ENCODE assay signal across 20 mouse cellular contexts in the genomic region with DNA sequence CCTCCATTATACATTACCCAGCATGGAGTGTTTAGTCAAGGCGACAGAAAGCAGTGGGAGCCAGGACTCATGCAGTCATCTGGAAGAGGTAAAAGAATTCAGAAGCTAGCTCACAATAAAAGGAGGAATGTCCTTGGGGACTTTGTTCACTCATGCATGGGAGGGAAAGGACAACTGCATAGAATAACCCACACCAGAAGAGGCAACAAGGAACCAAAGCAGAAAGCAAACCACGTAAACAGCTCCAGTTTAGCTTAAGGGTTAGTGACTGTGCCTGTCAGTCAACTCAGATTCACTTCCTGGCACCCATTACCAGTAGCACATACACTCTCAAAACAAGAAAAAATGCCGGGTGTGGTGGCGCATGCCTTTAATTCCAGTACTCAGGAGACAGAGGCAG. TPM values are rescaled to one million over a fixed set of nuclear protein-coding genes. Genes with fewer than 3 reads are reported as not detected.
DNase-seq lines count a peak whose midpoint lies in the region; ATAC-seq and TF ChIP-seq lines count a peak whose summit lies in the region.
"Had no signal": no experiment of that assay in that cellular context is flagged by ENCODE, and none has a peak within 500 bp of the region (broad histone marks: within the 10 kb centered on the region; RNA-seq: fewer than 3 reads in every experiment).

No protein-coding gene starts in this region.

- no peaks in the 10 kb centered on the region for H3K36me3 ChIP-seq in forebrain, embryonic 14.5 days (ENCODE audit: control insufficient read depth, insufficient read depth, low read length)
- H3K36me3 ChIP-seq in forebrain, embryonic 15.5 days, result no peaks in the 10 kb centered on the region
- H3K36me3 ChIP-seq in liver, postnatal 0 days (replicated peaks; ENCODE audit: insufficient read depth, low read length), result no peaks in the 10 kb centered on the region
- H3K36me3 ChIP-seq: embryonic facial prominence, embryonic 10.5 days; hindbrain, embryonic 10.5 days; neural tube, embryonic 15.5 days had no signal

- H3K27ac ChIP-seq in forebrain, embryonic 14.5 days (ENCODE audit: low read depth, low read length), result no peak overlapping the region
- H3K27ac ChIP-seq in forebrain, embryonic 15.5 days (replicated peaks), result no peak overlapping the region
- H3K27ac ChIP-seq in liver, postnatal 0 days (ENCODE audit: low read depth), result no peak overlapping the region
- H3K27ac ChIP-seq: embryonic facial prominence, embryonic 10.5 days; hindbrain, embryonic 10.5 days; hindbrain, postnatal 0 days; layer of hippocampus, adult 2 months; neural tube, embryonic 15.5 days had no signal

- H3K4me1 ChIP-seq in forebrain, embryonic 14.5 days (ENCODE audit: control insufficient read depth, insufficient read depth, low read length), result no peaks in the 10 kb centered on the region
- H3K4me1 ChIP-seq in forebrain, embryonic 15.5 days, result no peaks in the 10 kb centered on the region
- H3K4me1 ChIP-seq in liver, postnatal 0 days (ENCODE audit: insufficient read depth), result no peaks in the 10 kb centered on the region
- H3K4me1 ChIP-seq: embryonic facial prominence, embryonic 10.5 days; neural tube, embryonic 15.5 days had no signal

- 48% methylated on average over 4 of the region's 4 CpGs for WGBS in forebrain, embryonic 14.5 days
- 37% methylated on average over 4 of the region's 4 CpGs for WGBS in forebrain, embryonic 15.5 days
- WGBS in liver, postnatal 0 days (ENCODE audit: insufficient replicate concordance), result 66% methylated on average over 4 of the region's 4 CpGs

- no peaks in the 10 kb centered on the region for H3K9me3 ChIP-seq in forebrain, embryonic 14.5 days (replicated peaks; ENCODE audit: control insufficient read depth, low read length)
- H3K9me3 ChIP-seq in forebrain, embryonic 15.5 days, result no peaks in the 10 kb centered on the region
- no peaks in the 10 kb centered on the region for H3K9me3 ChIP-seq in liver, postnatal 0 days (ENCODE audit: low read length)
- H3K9me3 ChIP-seq: embryonic facial prominence, embryonic 10.5 days; hindbrain, embryonic 10.5 days; neural tube, embryonic 15.5 days had no signal

- TF ChIP-seq CTCF in liver, postnatal 0 days (IDR thresholded peaks at IDR 0.05; ENCODE audit: low read depth), result no peak

- peak; percentile 4 for DNase-seq in forebrain, embryonic 14.5 days (ENCODE audit: low spot score)
- peak; percentile 94 for DNase-seq in R1 (ENCODE audit: low read depth, low spot score)
- DNase-seq in mesoderm, embryonic 11.5 days (ENCODE audit: low read depth, low spot score), result peak; percentile 23
- DNase-seq in liver, postnatal 0 days, result no peak
- no peak for DNase-seq in thymus, postnatal 0 days (ENCODE audit: low spot score)
- DNase-seq: adrenal gland, postnatal 36 days; cerebellum, adult 2 months; gastrocnemius, postnatal 36 days; lung, adult 18-20 months; lung, postnatal 14 days; thymus, postnatal 25 days had no signal

- TF ChIP-seq EP300 in liver, postnatal 0 days (IDR thresholded peaks at IDR 0.05; ENCODE audit: low read depth), result no peak

- no peak overlapping the region for H3K4me3 ChIP-seq in forebrain, embryonic 14.5 days (ENCODE audit: low read depth, low read length)
- H3K4me3 ChIP-seq in forebrain, embryonic 15.5 days, result no peak overlapping the region
- H3K4me3 ChIP-seq in liver, postnatal 0 days (ENCODE audit: low read depth, low read length), result no peak overlapping the region
- H3K4me3 ChIP-seq: embryonic facial prominence, embryonic 10.5 days; hindbrain, embryonic 10.5 days; layer of hippocampus, adult 2 months; neural tube, embryonic 15.5 days had no signal

- no peak overlapping the region for H3K4me2 ChIP-seq in forebrain, embryonic 14.5 days (ENCODE audit: low read length)
- no peak overlapping the region for H3K4me2 ChIP-seq in forebrain, embryonic 15.5 days (replicated peaks)
- no peak overlapping the region for H3K4me2 ChIP-seq in liver, postnatal 0 days (ENCODE audit: low read depth, low read length)
- H3K4me2 ChIP-seq: neural tube, embryonic 15.5 days had no signal

- no peaks in the 10 kb centered on the region for H3K27me3 ChIP-seq in forebrain, embryonic 14.5 days (replicated peaks; ENCODE audit: control insufficient read depth, insufficient read depth, low read length)
- H3K27me3 ChIP-seq in forebrain, embryonic 15.5 days, result no peaks in the 10 kb centered on the region
- no peaks in the 10 kb centered on the region for H3K27me3 ChIP-seq in liver, postnatal 0 days (ENCODE audit: insufficient read depth, low read length)
- H3K27me3 ChIP-seq: neural tube, embryonic 15.5 days had no signal

- H3K9ac ChIP-seq in forebrain, embryonic 14.5 days (ENCODE audit: low read length), result no peak overlapping the region
- no peak overlapping the region for H3K9ac ChIP-seq in forebrain, embryonic 15.5 days (replicated peaks)
- no peak overlapping the region for H3K9ac ChIP-seq in liver, postnatal 0 days (replicated peaks)
- H3K9ac ChIP-seq: neural tube, embryonic 15.5 days had no signal

- no peak for ATAC-seq in forebrain, embryonic 14.5 days
- no peak for ATAC-seq in forebrain, embryonic 15.5 days (replicated peaks)
- ATAC-seq in CD4-positive, CD25-positive, alpha-beta regulatory T cell, adult 4 months, result peak; percentile 41
- no peak for ATAC-seq in liver, postnatal 0 days
- ATAC-seq: forebrain, embryonic 16.5 days; hindbrain, postnatal 0 days; midbrain, embryonic 16.5 days had no signal

RNA-seq across cellular contexts. Expression of gene Dennd1b, which starts 6.1 kb away (rescaled TPM):
- polyA plus RNA-seq in forebrain, embryonic 14.5 days (2014; fragmentation: Nextera tagmentation; extraction: Ambion mirVana), result 6.1 and 8.4 TPM in 2 replicates
- 8.3 and 9.4 TPM in 2 replicates for polyA plus RNA-seq in forebrain, embryonic 15.5 days (2015; fragmentation: Nextera tagmentation; extraction: Ambion mirVana)
- 10 to 100 TPM; 17.0 to 23.0 TPM for polyA plus RNA-seq in CD4-positive, CD25-positive, alpha-beta regulatory T cell, adult 4 months (2017; shearing (Covaris generic))
- 6.5 and 8.4 TPM in 2 replicates for polyA plus RNA-seq in liver, postnatal 0 days (2015; fragmentation: Nextera tagmentation; extraction: Ambion mirVana)
- 21.0 and 27.1 TPM in 2 replicates for polyA plus RNA-seq in thymus, postnatal 0 days (2015; fragmentation: Nextera tagmentation; extraction: Ambion mirVana)

Comparison
In these comparisons a context has a peak if more than half of its experiments do, and no peak if none do; other contexts are left out.
1. DNase-seq: peak in forebrain, embryonic 14.5 days (single experiment), R1 (single experiment) and mesoderm, embryonic 11.5 days (single experiment); none in liver, postnatal 0 days (single experiment) and thymus, postnatal 0 days (single experiment).